Mouse (Mus musculus) CD4-positive, CD25-positive, alpha-beta regulatory T cell, adult 2 months (primary cell): ENCODE data around the gene Mtap.
A peak's percentile ranks its signal among the peaks of the same experiment; 100 is the strongest.

ENCODE experiments used
- DNase-seq: peaks from one replicate; pipeline ENCODE4 v3.0.0-alpha.2; 2012; ENCODE audit warnings: low read depth, low spot score

The Mtap gene

GRCm38 (mm10) chr4:89137542-89138360, 829 bp downstream of the Mtap start:
- DNase-seq, result peak; percentile 79

GRCm38 (mm10) chr4:89138361-89138651, 1.4 kb downstream of the Mtap start:
- DNase-seq, result no peak

GRCm38 (mm10) chr4:89140832-89141231, 3.9 kb downstream of the Mtap start:
- DNase-seq, result no peak

- DNase-seq, result peak; percentile 90
Measured at GRCm38 (mm10) chr4:89145409-89145808, 8.5 kb downstream of the Mtap start.

GRCm38 (mm10) chr4:89146291-89146690, 9.4 kb downstream of the Mtap start:
- DNase-seq, result peak; percentile 71

- DNase-seq, result no peak
Measured at GRCm38 (mm10) chr4:89149261-89149660, 12.3 kb downstream of the Mtap start.

GRCm38 (mm10) chr4:89161389-89161788, 24.5 kb downstream of the Mtap start:
- no peak for DNase-seq

GRCm38 (mm10) chr4:89162496-89162895, 25.6 kb downstream of the Mtap start:
- DNase-seq, result no peak

- no peak for DNase-seq
Measured at GRCm38 (mm10) chr4:89163613-89164012, 26.7 kb downstream of the Mtap start.

GRCm38 (mm10) chr4:89164681-89165080, 27.8 kb downstream of the Mtap start:
- no peak for DNase-seq

GRCm38 (mm10) chr4:89168877-89169276, 32.0 kb downstream of the Mtap start:
- DNase-seq, result peak; percentile 24

- no peak for DNase-seq
Measured at GRCm38 (mm10) chr4:89169739-89170138, 32.8 kb downstream of the Mtap start.

- DNase-seq, result no peak
Measured at GRCm38 (mm10) chr4:89170931-89171330, 34.0 kb downstream of the Mtap start.

GRCm38 (mm10) chr4:89172873-89173605, 36.1 kb downstream of the Mtap start:
- no peak for DNase-seq

GRCm38 (mm10) chr4:89177514-89178307, 40.8 kb downstream of the Mtap start:
- DNase-seq, result no peak

- DNase-seq, result no peak
Measured at GRCm38 (mm10) chr4:89180121-89180520, 43.2 kb downstream of the Mtap start.

- no peak for DNase-seq
Measured at GRCm38 (mm10) chr4:89181656-89182055, 44.7 kb downstream of the Mtap start.

GRCm38 (mm10) chr4:89182486-89182885, 45.6 kb downstream of the Mtap start:
- no peak for DNase-seq

GRCm38 (mm10) chr4:89195481-89195880, 58.6 kb downstream of the Mtap start:
- no peak for DNase-seq

- no peak for DNase-seq
Measured at GRCm38 (mm10) chr4:89197128-89197527, 60.2 kb downstream of the Mtap start.

GRCm38 (mm10) chr4:89200806-89201205, 63.9 kb downstream of the Mtap start:
- DNase-seq, result no peak

- no peak for DNase-seq
Measured at GRCm38 (mm10) chr4:89209310-89209709, 72.4 kb downstream of the Mtap start.
